In genomic region chr12:100568831-100569230, GRCm38 (mm10) we compare ENCODE assay signal across 18 mouse cellular contexts. TPM values are rescaled to one million over a fixed set of nuclear protein-coding genes. Genes with fewer than 3 reads are reported as not detected.
DNase-seq lines count a peak whose midpoint lies in the region; ATAC-seq and TF ChIP-seq lines count a peak whose summit lies in the region.
"Had no signal": no experiment of that assay in that cellular context is flagged by ENCODE, and none has a peak within 500 bp of the region (broad histone marks: within the 10 kb centered on the region; RNA-seq: fewer than 3 reads in every experiment).

No protein-coding gene starts in this region.

- H3K4me2 ChIP-seq in forebrain, postnatal 0 days (ENCODE audit: low read depth), result no peak overlapping the region
- no peak overlapping the region for H3K4me2 ChIP-seq in kidney, embryonic 14.5 days (replicated peaks; ENCODE audit: low read depth, low read length)
- no peak overlapping the region for H3K4me2 ChIP-seq in lung, postnatal 0 days (replicated peaks; ENCODE audit: low read depth, low read length)
- H3K4me2 ChIP-seq: heart, embryonic 15.5 days; limb, embryonic 15.5 days had no signal

- TF ChIP-seq EP300 in lung, postnatal 0 days (IDR thresholded peaks at IDR 0.05), result no peak

- H3K36me3 ChIP-seq in forebrain, postnatal 0 days (ENCODE audit: insufficient read depth), result peaks cover 9% of the 10 kb centered on the region; the same call in 1 of the 2 replicates
- H3K36me3 ChIP-seq in forebrain, embryonic 10.5 days (replicated peaks), result no peaks in the 10 kb centered on the region
- H3K36me3 ChIP-seq in kidney, embryonic 14.5 days (ENCODE audit: control insufficient read depth, insufficient read depth, low read length), result no peaks in the 10 kb centered on the region
- H3K36me3 ChIP-seq in lung, postnatal 0 days (ENCODE audit: insufficient read depth, low read length), result no peaks in the 10 kb centered on the region

- H3K27ac ChIP-seq in forebrain, postnatal 0 days (ENCODE audit: low read depth, low read length), result no peak overlapping the region
- H3K27ac ChIP-seq in forebrain, embryonic 10.5 days, result no peak overlapping the region
- H3K27ac ChIP-seq in kidney, embryonic 14.5 days (ENCODE audit: low read depth, low read length), result no peak overlapping the region
- H3K27ac ChIP-seq in lung, postnatal 0 days (ENCODE audit: low read length), result no peak overlapping the region
- H3K27ac ChIP-seq: gastrocnemius, adult 2 months; heart, embryonic 15.5 days; limb, embryonic 15.5 days had no signal

- H3K27me3 ChIP-seq in forebrain, postnatal 0 days (ENCODE audit: insufficient read depth, low read length), result no peaks in the 10 kb centered on the region
- H3K27me3 ChIP-seq in forebrain, embryonic 10.5 days (ENCODE audit: poor library complexity, severe bottlenecking), result no peaks in the 10 kb centered on the region
- no peaks in the 10 kb centered on the region for H3K27me3 ChIP-seq in kidney, embryonic 14.5 days (ENCODE audit: control insufficient read depth, insufficient read depth, low read length)
- no peaks in the 10 kb centered on the region for H3K27me3 ChIP-seq in lung, postnatal 0 days (replicated peaks; ENCODE audit: insufficient read depth, low read length)
- H3K27me3 ChIP-seq: heart, embryonic 15.5 days; limb, embryonic 15.5 days had no signal

- 68% methylated on average over 7 of the region's 7 CpGs for WGBS in forebrain, postnatal 0 days
- WGBS in forebrain, embryonic 10.5 days, result 92% methylated on average over 7 of the region's 7 CpGs
- 81% methylated on average over 7 of the region's 7 CpGs for WGBS in kidney, embryonic 14.5 days
- WGBS in lung, postnatal 0 days, result 80% methylated on average over 7 of the region's 7 CpGs

- peak; percentile 22 for DNase-seq in forebrain, postnatal 0 days
- no peak for DNase-seq in forebrain, embryonic 10.5 days (ENCODE audit: extremely low spot score, low spot score)
- peak; percentile 92 for DNase-seq in brain, adult 2 months (ENCODE audit: low read depth, low spot score)
- peak; percentile 52 to 66 for DNase-seq in layer of hippocampus, adult 8-10 months (ENCODE audit: low spot score in 2 of 2)
- DNase-seq in left cerebral cortex, postnatal 25 days (ENCODE audit: low spot score in 2 of 2), result peak; percentile 60 to 94
- DNase-seq in heart, postnatal 36 days, result no peak
- DNase-seq in lung, postnatal 0 days (ENCODE audit: low spot score), result no peak
- DNase-seq: adrenal gland, postnatal 10 days; cerebellum, adult 2 months; gastrocnemius, adult 2 months; heart, adult 18-20 months; kidney, adult 8-10 months had no signal

- TF ChIP-seq CTCF in forebrain, postnatal 0 days (IDR thresholded peaks at IDR 0.05; ENCODE audit: low read depth), result no peak
- no peak for TF ChIP-seq CTCF in lung, postnatal 0 days (IDR thresholded peaks at IDR 0.05)

- H3K4me3 ChIP-seq in forebrain, postnatal 0 days (ENCODE audit: low read depth, low read length), result no peak overlapping the region
- no peak overlapping the region for H3K4me3 ChIP-seq in forebrain, embryonic 10.5 days
- no peak overlapping the region for H3K4me3 ChIP-seq in kidney, embryonic 14.5 days (ENCODE audit: low read length)
- H3K4me3 ChIP-seq in lung, postnatal 0 days (ENCODE audit: low read depth, low read length), result no peak overlapping the region
- H3K4me3 ChIP-seq: erythroblast, embryonic 14.5 days; gastrocnemius, adult 2 months; heart, embryonic 15.5 days; limb, embryonic 15.5 days had no signal

- peak; percentile 77 for ATAC-seq in forebrain, postnatal 0 days
- ATAC-seq in kidney, embryonic 14.5 days (ENCODE audit: low FRiP score, low TSS enrichment), result no peak
- no peak for ATAC-seq in lung, postnatal 0 days
- ATAC-seq: inflammation-experienced regulatory T-cells, adult 6 months; midbrain, embryonic 16.5 days had no signal

- intact Hi-C loops in left cerebral cortex, postnatal 25 days (cut with DNase I), result loop anchor here (2.0 to 5.0 kb wide), 3 partner anchors 40 to 216 kb away; no protein-coding TSS in a partner anchor
- intact Hi-C loops in heart, postnatal 36 days (cut with DNase I), result no loop called here

- H3K9ac ChIP-seq in forebrain, postnatal 0 days, result no peak overlapping the region
- H3K9ac ChIP-seq in kidney, embryonic 14.5 days (ENCODE audit: low read depth, low read length), result no peak overlapping the region
- no peak overlapping the region for H3K9ac ChIP-seq in lung, postnatal 0 days (replicated peaks; ENCODE audit: low read depth)
- H3K9ac ChIP-seq: heart, embryonic 15.5 days; limb, embryonic 15.5 days had no signal

- H3K9me3 ChIP-seq in forebrain, postnatal 0 days (ENCODE audit: low read length), result no peaks in the 10 kb centered on the region
- no peaks in the 10 kb centered on the region for H3K9me3 ChIP-seq in forebrain, embryonic 10.5 days
- no peaks in the 10 kb centered on the region for H3K9me3 ChIP-seq in kidney, embryonic 14.5 days (ENCODE audit: control insufficient read depth, low read length)
- no peaks in the 10 kb centered on the region for H3K9me3 ChIP-seq in lung, postnatal 0 days (ENCODE audit: low read length)
- H3K9me3 ChIP-seq: heart, embryonic 15.5 days; limb, embryonic 15.5 days had no signal

- no peaks in the 10 kb centered on the region for H3K4me1 ChIP-seq in forebrain, postnatal 0 days (ENCODE audit: insufficient read depth)
- no peaks in the 10 kb centered on the region for H3K4me1 ChIP-seq in forebrain, embryonic 10.5 days
- H3K4me1 ChIP-seq in kidney, embryonic 14.5 days (ENCODE audit: control insufficient read depth, insufficient read depth, low read length), result no peaks in the 10 kb centered on the region
- H3K4me1 ChIP-seq in lung, postnatal 0 days (ENCODE audit: insufficient read depth, low read depth, low read length), result no peaks in the 10 kb centered on the region
- H3K4me1 ChIP-seq: limb, embryonic 15.5 days had no signal

RNA-seq across cellular contexts. Expression of gene Ttc7b, which starts 48.2 kb away (rescaled TPM):
- total RNA-seq in forebrain, postnatal 0 days (2014; rRNA removed), result 39.6 and 42.2 TPM in 2 replicates
- polyA plus RNA-seq in forebrain, postnatal 0 days (2015; fragmentation: Nextera tagmentation; extraction: Ambion mirVana), result 7.5 and 10.8 TPM in 2 replicates
- polyA plus RNA-seq in forebrain, embryonic 10.5 days (2016; fragmentation: Nextera tagmentation; extraction: Ambion mirVana), result 4.6 and 5.5 TPM in 2 replicates
- total RNA-seq in layer of hippocampus, adult 8-10 months (2022), result 100 to 1,000 TPM; 160 to 184 (median 174) TPM
- 100 to 1,000 TPM; 224 to 230 TPM for total RNA-seq in left cerebral cortex, postnatal 25 days (2021)
- 6.2 and 7.6 TPM in 2 replicates for polyA plus RNA-seq in kidney, embryonic 14.5 days (2014; fragmentation: Nextera tagmentation; extraction: Ambion mirVana)
- total RNA-seq in heart, postnatal 36 days (2021), result 10 to 100 TPM; 76.2 to 88.0 TPM
- 6.6 and 6.9 TPM in 2 replicates for polyA plus RNA-seq in lung, postnatal 0 days (2015; fragmentation: Nextera tagmentation; extraction: Ambion mirVana)

Comparison
In these comparisons a context has a peak if more than half of its experiments do, and no peak if none do; other contexts are left out.
1. DNase-seq: peak in forebrain, postnatal 0 days (single experiment), brain, adult 2 months (single experiment), layer of hippocampus, adult 8-10 months (2 of 2) and left cerebral cortex, postnatal 25 days (2 of 2); none in forebrain, embryonic 10.5 days (single experiment), heart, postnatal 36 days (0 of 2) and lung, postnatal 0 days (single experiment).